8 mouse cellular contexts compared by ENCODE assay signal in genomic region chr13:108297350-108298093, GRCm38 (mm10). TPM values are rescaled to one million over a fixed set of nuclear protein-coding genes. Genes with fewer than 3 reads are reported as not detected.
A peak's percentile ranks its signal among the peaks of the same experiment; 100 is the strongest.
DNase-seq lines count a peak whose midpoint lies in the region; ATAC-seq and TF ChIP-seq lines count a peak whose summit lies in the region.

No protein-coding gene starts in this region.

- peak; percentile 81 for ATAC-seq in erythroid progenitor cell, adult 5-6 weeks (replicated peaks; ENCODE audit: low FRiP score, poor library complexity, severe bottlenecking)
- peak; percentile 91 for ATAC-seq in megakaryocyte progenitor cell, adult 5-6 weeks (replicated peaks; ENCODE audit: poor library complexity)

- peaks cover 66% of the 10 kb centered on the region for H3K4me1 ChIP-seq in E14TG2a.4 (replicated peaks; ENCODE audit: low read depth, low read length)

- no peaks in the 10 kb centered on the region for H3K36me3 ChIP-seq in E14TG2a.4 (ENCODE audit: insufficient read depth, low read length)

- intact Hi-C loops in heart, postnatal 14 days (cut with DNase I), result no loop called here
- intact Hi-C loops in left cerebral cortex, postnatal 36 days (cut with DNase I), result no loop called here

- TF ChIP-seq CTCF in E14TG2a.4 (conservative IDR thresholded peaks at IDR 0.05; ENCODE audit: low read length), result no peak

- H3K4me3 ChIP-seq in E14TG2a.4 (replicated peaks; ENCODE audit: low read length), result peak overlapping the region; percentile 76

- peak; percentile 37 for DNase-seq in NIH3T3 (ENCODE audit: low read depth)
- DNase-seq in heart, postnatal 14 days, result peak; percentile 40 to 56
- DNase-seq in layer of hippocampus, postnatal 10 days (ENCODE audit: low spot score in 2 of 2), result peak; percentile 11 to 20
- DNase-seq in spleen, postnatal 10 days (ENCODE audit: low spot score in 2 of 2), result peak; percentile 19 to 59
- DNase-seq in left cerebral cortex, postnatal 36 days (ENCODE audit: low spot score in 2 of 2), result no peak

- no peaks in the 10 kb centered on the region for H3K9me3 ChIP-seq in E14TG2a.4 (ENCODE audit: low read length)

- no peaks in the 10 kb centered on the region for H3K27me3 ChIP-seq in E14TG2a.4 (ENCODE audit: insufficient read depth, low read length)

RNA-seq across cellular contexts. Expression of gene Depdc1b, which starts 18.6 kb away (rescaled TPM):
- total RNA-seq in erythroid progenitor cell, adult 5-6 weeks (2015; ENCODE audit: low replicate concordance), result 163 and 205 TPM in 2 replicates
- total RNA-seq in erythroid progenitor cell, adult 5-6 weeks (2017; ENCODE audit: low replicate concordance), result 175 and 226 TPM in 2 replicates
- 1 to 10 TPM in 1 of 2 experiments, under 1 TPM in 1; 0.88 to 2.1 TPM for total RNA-seq in heart, postnatal 14 days (2021)
- 1 to 10 TPM; 1.3 to 1.4 TPM for total RNA-seq in layer of hippocampus, postnatal 10 days (2021)
- total RNA-seq in megakaryocyte progenitor cell, adult 5-6 weeks (2015), result 26.4 and 31.0 TPM in 2 replicates
- 22.0 and 28.8 TPM in 2 replicates for total RNA-seq in megakaryocyte progenitor cell, adult 5-6 weeks (2017)
- under 1 TPM; 0.32 to 0.91 TPM for total RNA-seq in left cerebral cortex, postnatal 36 days (2021)

Comparison
In these comparisons a context has a peak if more than half of its experiments do, and no peak if none do; other contexts are left out.
1. DNase-seq: peak in NIH3T3 (single experiment), heart, postnatal 14 days (2 of 2), layer of hippocampus, postnatal 10 days (2 of 2) and spleen, postnatal 10 days (2 of 2); none in left cerebral cortex, postnatal 36 days (0 of 2).
2. RNA of gene Depdc1b, which starts 18.6 kb away (total RNA-seq): 163 to 226 TPM in erythroid progenitor cell, adult 5-6 weeks and 22.0 to 31.0 TPM in megakaryocyte progenitor cell, adult 5-6 weeks; 0.88 to 2.1 TPM in heart, postnatal 14 days, 1.3 to 1.4 TPM in layer of hippocampus, postnatal 10 days and 0.32 to 0.91 TPM in left cerebral cortex, postnatal 36 days; every median in the first group is over 4 times any median in the second.